Mouse (Mus musculus): Measurements from ENCODE around the gene Colgalt2. TPM values are rescaled to one million over a fixed set of nuclear protein-coding genes. Genes with fewer than 3 reads are reported as not detected.

Colgalt2 gene
- polyA plus RNA-seq, 1 experiment from 2014 or later, result 5.5 TPM

GRCm38 (mm10) chr1:152520798-152521575, 121.4 kb downstream of the Colgalt2 start:
- H3K27ac ChIP-seq (ENCODE audit: poor library complexity, severe bottlenecking), result no peak overlapping the region
- H3K9ac ChIP-seq, result no peak overlapping the region
- peaks cover 84% of the 10 kb centered on the region for H3K36me3 ChIP-seq
- ATAC-seq (ENCODE audit: insufficient number of reproducible peaks, low FRiP score), result no peak
- no peak overlapping the region for H3K4me2 ChIP-seq
- WGBS, result 74% methylated on average over 16 of the region's 16 CpGs
- peaks cover 36% of the 10 kb centered on the region for H3K4me1 ChIP-seq (replicated peaks)
- H3K4me3 ChIP-seq, result no peak overlapping the region
- no peaks in the 10 kb centered on the region for H3K9me3 ChIP-seq (replicated peaks)
- H3K27me3 ChIP-seq (replicated peaks), result no peaks in the 10 kb centered on the region

GRCm38 (mm10) chr1:152522226-152522625, 122.6 kb downstream of the Colgalt2 start:
- 73% methylated on average over 3 of the region's 3 CpGs for WGBS
- H3K4me2 ChIP-seq, result no peak overlapping the region
- ATAC-seq (ENCODE audit: insufficient number of reproducible peaks, low FRiP score), result no peak
- H3K4me1 ChIP-seq (replicated peaks), result peaks cover 48% of the 10 kb centered on the region
- H3K27me3 ChIP-seq (replicated peaks), result no peaks in the 10 kb centered on the region
- no peak overlapping the region for H3K27ac ChIP-seq (ENCODE audit: poor library complexity, severe bottlenecking)
- H3K9ac ChIP-seq, result no peak overlapping the region
- H3K4me3 ChIP-seq, result no peak overlapping the region
- peaks cover 76% of the 10 kb centered on the region for H3K36me3 ChIP-seq
- no peaks in the 10 kb centered on the region for H3K9me3 ChIP-seq (replicated peaks)

GRCm38 (mm10) chr1:152523292-152523691, 123.7 kb downstream of the Colgalt2 start:
- no peak overlapping the region for H3K27ac ChIP-seq (ENCODE audit: poor library complexity, severe bottlenecking)
- H3K27me3 ChIP-seq (replicated peaks), result no peaks in the 10 kb centered on the region
- ATAC-seq (ENCODE audit: insufficient number of reproducible peaks, low FRiP score), result no peak
- H3K4me1 ChIP-seq (replicated peaks), result peaks cover 59% of the 10 kb centered on the region
- H3K9me3 ChIP-seq (replicated peaks), result no peaks in the 10 kb centered on the region
- H3K9ac ChIP-seq, result no peak overlapping the region
- H3K4me2 ChIP-seq, result no peak overlapping the region
- H3K4me3 ChIP-seq, result no peak overlapping the region
- H3K36me3 ChIP-seq, result peaks cover 76% of the 10 kb centered on the region
- WGBS, result 16% methylated on average over 11 of the region's 11 CpGs

GRCm38 (mm10) chr1:152524098-152524892, 124.7 kb downstream of the Colgalt2 start:
- peaks cover 69% of the 10 kb centered on the region for H3K36me3 ChIP-seq
- H3K9me3 ChIP-seq (replicated peaks), result no peaks in the 10 kb centered on the region
- no peaks in the 10 kb centered on the region for H3K27me3 ChIP-seq (replicated peaks)
- H3K27ac ChIP-seq (ENCODE audit: poor library complexity, severe bottlenecking), result no peak overlapping the region
- H3K4me3 ChIP-seq, result no peak overlapping the region
- no peak overlapping the region for H3K4me2 ChIP-seq
- H3K9ac ChIP-seq, result no peak overlapping the region
- peaks cover 63% of the 10 kb centered on the region for H3K4me1 ChIP-seq (replicated peaks)
- no peak for ATAC-seq (ENCODE audit: insufficient number of reproducible peaks, low FRiP score)
- 68% methylated on average over 22 of the region's 22 CpGs for WGBS

- peaks cover 67% of the 10 kb centered on the region for H3K36me3 ChIP-seq
- H3K4me3 ChIP-seq, result no peak overlapping the region
- 11% methylated on average over 6 of the region's 6 CpGs for WGBS
- peak overlapping the region; percentile 86 for H3K27ac ChIP-seq (ENCODE audit: poor library complexity, severe bottlenecking)
- peaks cover 66% of the 10 kb centered on the region for H3K4me1 ChIP-seq (replicated peaks)
- no peaks in the 10 kb centered on the region for H3K27me3 ChIP-seq (replicated peaks)
- H3K9me3 ChIP-seq (replicated peaks), result no peaks in the 10 kb centered on the region
- no peak overlapping the region for H3K4me2 ChIP-seq
- 0 out of 2 replicates have a peak, but pooled peaks have one; percentile 17 for ATAC-seq (ENCODE audit: insufficient number of reproducible peaks, low FRiP score)
- H3K9ac ChIP-seq, result peak overlapping the region; percentile 52
Measured at GRCm38 (mm10) chr1:152524987-152525648, 125.5 kb downstream of the Colgalt2 start.

GRCm38 (mm10) chr1:152526154-152526553, 126.5 kb downstream of the Colgalt2 start:
- WGBS, result 33% methylated on average over 9 of the region's 9 CpGs
- Histone ChIP-seq H3K4me2 (peak overlapping the region; percentile 33), H3K4me3 (no peak overlapping the region), H3K4me1 (replicated peaks) (peaks cover 76% of the 10 kb centered on the region), H3K9ac (0 out of 2 replicates have a peak overlapping the region, but pooled peaks have one; percentile 32), H3K27me3 (replicated peaks) (no peaks in the 10 kb centered on the region), H3K27ac (ENCODE audit: poor library complexity, severe bottlenecking) (peak overlapping the region; percentile 95), H3K36me3 (peaks cover 68% of the 10 kb centered on the region), H3K9me3 (replicated peaks) (no peaks in the 10 kb centered on the region)
- no peak for ATAC-seq (ENCODE audit: insufficient number of reproducible peaks, low FRiP score)

GRCm38 (mm10) chr1:152528214-152528613, 128.6 kb downstream of the Colgalt2 start:
- Histone ChIP-seq H3K36me3 (peaks cover 55% of the 10 kb centered on the region), H3K27me3 (replicated peaks) (no peaks in the 10 kb centered on the region), H3K4me2 (no peak overlapping the region), H3K4me3 (no peak overlapping the region), H3K4me1 (replicated peaks) (peaks cover 84% of the 10 kb centered on the region), H3K9ac (peak overlapping the region; percentile 33; the same call in 1 of the 2 replicates), H3K9me3 (replicated peaks) (no peaks in the 10 kb centered on the region), H3K27ac (ENCODE audit: poor library complexity, severe bottlenecking) (peak overlapping the region; percentile 95)
- ATAC-seq (ENCODE audit: insufficient number of reproducible peaks, low FRiP score), result peak; percentile 50; the same call in 1 of the 2 replicates
- WGBS, result 36% methylated on average over 6 of the region's 6 CpGs

GRCm38 (mm10) chr1:152528778-152529177, 129.1 kb downstream of the Colgalt2 start:
- no peak overlapping the region for H3K4me2 ChIP-seq
- peak overlapping the region; percentile 67 for H3K27ac ChIP-seq (ENCODE audit: poor library complexity, severe bottlenecking)
- 74% methylated on average over 3 of the region's 3 CpGs for WGBS
- H3K4me1 ChIP-seq (replicated peaks), result peaks cover 84% of the 10 kb centered on the region
- H3K4me3 ChIP-seq, result no peak overlapping the region
- peaks cover 54% of the 10 kb centered on the region for H3K36me3 ChIP-seq
- H3K9me3 ChIP-seq (replicated peaks), result no peaks in the 10 kb centered on the region
- no peaks in the 10 kb centered on the region for H3K27me3 ChIP-seq (replicated peaks)
- no peak for ATAC-seq (ENCODE audit: insufficient number of reproducible peaks, low FRiP score)
- no peak overlapping the region for H3K9ac ChIP-seq

GRCm38 (mm10) chr1:152531498-152531897, 131.9 kb downstream of the Colgalt2 start:
- ATAC-seq (ENCODE audit: insufficient number of reproducible peaks, low FRiP score), result no peak; the same call in 1 of the 2 replicates

GRCm38 (mm10) chr1:152534531-152534930, 134.9 kb downstream of the Colgalt2 start:
- no peak for ATAC-seq (ENCODE audit: insufficient number of reproducible peaks, low FRiP score)
- H3K4me3 ChIP-seq, result no peak overlapping the region
- H3K4me1 ChIP-seq (replicated peaks), result peaks cover 47% of the 10 kb centered on the region
- no peak overlapping the region for H3K4me2 ChIP-seq
- no peak overlapping the region for H3K27ac ChIP-seq (ENCODE audit: poor library complexity, severe bottlenecking)
- WGBS, result 79% methylated on average over 7 of the region's 7 CpGs
- H3K9me3 ChIP-seq (replicated peaks), result no peaks in the 10 kb centered on the region
- H3K36me3 ChIP-seq, result peaks cover 73% of the 10 kb centered on the region
- no peaks in the 10 kb centered on the region for H3K27me3 ChIP-seq (replicated peaks)
- no peak overlapping the region for H3K9ac ChIP-seq

More at GRCm38 (mm10) chr1:152531498-152531897, 131.9 kb downstream of the Colgalt2 start:
- Histone ChIP-seq H3K4me1 (replicated peaks) (peaks cover 60% of the 10 kb centered on the region), H3K4me2 (peak overlapping the region; percentile 30), H3K9me3 (replicated peaks) (no peaks in the 10 kb centered on the region), H3K4me3 (no peak overlapping the region), H3K27ac (ENCODE audit: poor library complexity, severe bottlenecking) (peak overlapping the region; percentile 73), H3K9ac (peak overlapping the region; percentile 47; the same call in 1 of the 2 replicates), H3K27me3 (replicated peaks) (no peaks in the 10 kb centered on the region), H3K36me3 (peaks cover 60% of the 10 kb centered on the region)
- WGBS, result 12% methylated on average over 15 of the region's 15 CpGs

Data from heart, embryonic 12.5 days (tissue).